Mouse (Mus musculus): ENCODE results near the gene Gm5294. TPM values are rescaled to one million over a fixed set of nuclear protein-coding genes. Genes with fewer than 3 reads are reported as not detected.
A peak's percentile ranks its signal among the peaks of the same experiment; 100 is the strongest.

Gm5294 gene
- polyA plus RNA-seq, 1 experiment from 2014 or later: not detected

DNA sequence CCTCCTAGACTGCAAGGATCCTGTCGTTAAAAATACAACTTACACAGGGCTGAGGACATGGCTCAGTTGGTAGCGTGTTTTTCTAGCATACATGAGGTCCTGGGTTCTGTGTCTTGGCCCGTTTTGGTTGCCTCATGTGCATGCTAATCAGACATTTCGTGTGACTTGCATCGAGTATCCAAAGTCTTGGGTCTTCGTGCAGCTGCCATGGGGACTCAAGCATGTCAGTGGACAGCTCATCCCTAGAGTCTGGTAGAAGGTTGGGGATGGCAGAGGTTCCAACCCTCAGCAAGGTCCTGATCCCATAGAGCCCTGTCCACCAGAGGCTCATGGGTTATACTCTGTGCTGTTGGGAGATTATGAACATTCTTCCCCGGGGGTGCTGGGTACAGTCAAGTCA, 32.2 kb upstream of the Gm5294 start:
- Histone ChIP-seq H3K27me3 (ENCODE audit: control insufficient read depth, insufficient read depth, low read length) (no peaks in the 10 kb centered on the region), H3K4me2 (ENCODE audit: low read depth, low read length) (no peak overlapping the region), H3K4me1 (ENCODE audit: control insufficient read depth, insufficient read depth, low read length) (no peaks in the 10 kb centered on the region), H3K4me3 (ENCODE audit: low read depth, low read length) (no peak overlapping the region), H3K9ac (replicated peaks; ENCODE audit: low read length) (no peak overlapping the region), H3K36me3 (replicated peaks; ENCODE audit: control insufficient read depth, insufficient read depth, low read depth, low read length) (no peaks in the 10 kb centered on the region), H3K9me3 (replicated peaks; ENCODE audit: control insufficient read depth, low read length) (no peaks in the 10 kb centered on the region), H3K27ac (replicated peaks; ENCODE audit: low read depth, low read length) (no peak overlapping the region)
- DNase-seq (ENCODE audit: low spot score): no peak
- 83% methylated on average over 7 of the region's 7 CpGs for WGBS
- ATAC-seq (replicated peaks; ENCODE audit: insufficient number of reproducible peaks, low FRiP score, low TSS enrichment, low read depth): no peak

GRCm38 (mm10) chr5:138788481-138789211, 31.2 kb upstream of the Gm5294 start:
- Histone ChIP-seq H3K36me3 (replicated peaks; ENCODE audit: control insufficient read depth, insufficient read depth, low read depth, low read length) (no peaks in the 10 kb centered on the region), H3K9ac (replicated peaks; ENCODE audit: low read length) (no peak overlapping the region), H3K4me3 (ENCODE audit: low read depth, low read length) (no peak overlapping the region), H3K4me1 (ENCODE audit: control insufficient read depth, insufficient read depth, low read length) (no peaks in the 10 kb centered on the region), H3K4me2 (ENCODE audit: low read depth, low read length) (no peak overlapping the region), H3K27me3 (ENCODE audit: control insufficient read depth, insufficient read depth, low read length) (no peaks in the 10 kb centered on the region), H3K9me3 (replicated peaks; ENCODE audit: control insufficient read depth, low read length) (no peaks in the 10 kb centered on the region), H3K27ac (replicated peaks; ENCODE audit: low read depth, low read length) (no peak overlapping the region)
- 51% methylated on average over 11 of the region's 11 CpGs for whole genome bisulfite sequencing
- DNase-seq (ENCODE audit: low spot score) (no peak), ATAC-seq (replicated peaks; ENCODE audit: insufficient number of reproducible peaks, low FRiP score, low TSS enrichment, low read depth) (no peak)

GRCm38 (mm10) chr5:138790954-138791480, 28.9 kb upstream of the Gm5294 start:
- Histone ChIP-seq H3K9me3 (replicated peaks; ENCODE audit: control insufficient read depth, low read length) (no peaks in the 10 kb centered on the region), H3K9ac (replicated peaks; ENCODE audit: low read length) (no peak overlapping the region), H3K4me2 (ENCODE audit: low read depth, low read length) (no peak overlapping the region), H3K4me3 (ENCODE audit: low read depth, low read length) (no peak overlapping the region), H3K27me3 (ENCODE audit: control insufficient read depth, insufficient read depth, low read length) (no peaks in the 10 kb centered on the region), H3K4me1 (ENCODE audit: control insufficient read depth, insufficient read depth, low read length) (no peaks in the 10 kb centered on the region), H3K36me3 (replicated peaks; ENCODE audit: control insufficient read depth, insufficient read depth, low read depth, low read length) (no peaks in the 10 kb centered on the region), H3K27ac (replicated peaks; ENCODE audit: low read depth, low read length) (no peak overlapping the region)
- 81% methylated on average over 11 of the region's 11 CpGs for WGBS
- DNase-seq (ENCODE audit: low spot score) (no peak), ATAC-seq (replicated peaks; ENCODE audit: insufficient number of reproducible peaks, low FRiP score, low TSS enrichment, low read depth) (no peak)

DNA sequence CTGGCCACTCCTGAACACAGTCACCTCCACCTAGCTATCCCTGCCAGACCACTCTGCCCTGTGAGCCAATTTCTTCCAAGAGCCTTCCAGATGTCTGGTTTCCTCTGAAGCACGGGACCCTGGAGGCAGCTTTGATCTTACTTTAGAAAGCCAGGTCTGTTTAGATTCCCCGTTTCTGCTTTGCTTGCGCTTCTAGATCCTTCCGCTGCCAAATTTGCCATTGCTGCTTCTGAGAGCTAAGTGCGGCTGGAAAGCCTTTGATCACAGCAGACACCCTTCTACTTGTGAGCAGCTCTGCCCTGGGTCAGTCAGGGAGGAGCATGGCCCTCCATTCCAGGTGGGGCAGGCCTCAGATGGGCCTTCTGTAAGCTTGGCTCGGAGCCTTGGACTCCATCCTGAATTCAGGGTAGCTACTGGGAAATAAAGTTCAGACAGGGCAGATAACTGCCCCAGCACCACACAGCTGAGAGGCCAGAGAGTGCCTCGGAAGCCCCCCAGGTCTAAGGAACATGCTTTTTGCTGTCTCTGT, 18.2 kb upstream of the Gm5294 start:
- Histone ChIP-seq H3K4me2 (ENCODE audit: low read depth, low read length) (no peak overlapping the region), H3K27ac (replicated peaks; ENCODE audit: low read depth, low read length) (no peak overlapping the region), H3K9ac (replicated peaks; ENCODE audit: low read length) (no peak overlapping the region), H3K36me3 (replicated peaks; ENCODE audit: control insufficient read depth, insufficient read depth, low read depth, low read length) (no peaks in the 10 kb centered on the region), H3K27me3 (ENCODE audit: control insufficient read depth, insufficient read depth, low read length) (no peaks in the 10 kb centered on the region), H3K4me1 (ENCODE audit: control insufficient read depth, insufficient read depth, low read length) (no peaks in the 10 kb centered on the region), H3K9me3 (replicated peaks; ENCODE audit: control insufficient read depth, low read length) (no peaks in the 10 kb centered on the region), H3K4me3 (ENCODE audit: low read depth, low read length) (no peak overlapping the region)
- ATAC-seq (replicated peaks; ENCODE audit: insufficient number of reproducible peaks, low FRiP score, low TSS enrichment, low read depth): no peak
- WGBS: 66% methylated on average over 7 of the region's 7 CpGs
- no peak for DNase-seq (ENCODE audit: low spot score)

GRCm38 (mm10) chr5:138804286-138804685, 15.6 kb upstream of the Gm5294 start:
- no peak for DNase-seq (ENCODE audit: low spot score)
- H3K4me1 ChIP-seq (ENCODE audit: control insufficient read depth, insufficient read depth, low read length): no peaks in the 10 kb centered on the region
- H3K4me2 ChIP-seq (ENCODE audit: low read depth, low read length): no peak overlapping the region
- no peaks in the 10 kb centered on the region for H3K9me3 ChIP-seq (replicated peaks; ENCODE audit: control insufficient read depth, low read length)
- no peak for ATAC-seq (replicated peaks; ENCODE audit: insufficient number of reproducible peaks, low FRiP score, low TSS enrichment, low read depth)
- H3K27ac ChIP-seq (replicated peaks; ENCODE audit: low read depth, low read length): no peak overlapping the region
- WGBS: 96% methylated on average over 5 of the region's 5 CpGs
- H3K4me3 ChIP-seq (ENCODE audit: low read depth, low read length): no peak overlapping the region
- H3K9ac ChIP-seq (replicated peaks; ENCODE audit: low read length): no peak overlapping the region
- no peaks in the 10 kb centered on the region for H3K27me3 ChIP-seq (ENCODE audit: control insufficient read depth, insufficient read depth, low read length)
- H3K36me3 ChIP-seq (replicated peaks; ENCODE audit: control insufficient read depth, insufficient read depth, low read depth, low read length): no peaks in the 10 kb centered on the region

DNA sequence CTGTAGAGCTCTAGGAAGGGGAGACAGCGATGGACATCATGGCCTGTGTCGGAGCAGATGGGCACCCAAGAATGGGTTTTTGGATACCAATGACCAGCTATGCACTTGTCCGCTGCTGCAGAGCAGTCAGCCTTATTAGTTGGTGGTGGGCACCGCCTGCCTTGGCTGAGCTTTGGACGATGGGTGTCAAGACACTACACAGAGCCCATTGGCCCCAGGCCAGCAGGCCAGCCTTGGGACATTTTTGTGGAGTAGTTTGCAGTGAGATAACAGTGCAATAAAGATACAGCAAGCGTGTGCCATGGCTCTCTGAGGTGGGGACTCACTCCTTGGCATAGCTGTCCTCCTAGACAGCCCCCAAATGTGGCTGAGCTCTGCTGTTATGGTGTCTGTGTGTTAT, 10.1 kb upstream of the Gm5294 start:
- DNase-seq (ENCODE audit: low spot score) (no peak), ATAC-seq (replicated peaks; ENCODE audit: insufficient number of reproducible peaks, low FRiP score, low TSS enrichment, low read depth) (no peak)
- no peak overlapping the region for H3K4me2 ChIP-seq (ENCODE audit: low read depth, low read length)
- WGBS: 91% methylated on average over 6 of the region's 6 CpGs
- no peaks in the 10 kb centered on the region for H3K4me1 ChIP-seq (ENCODE audit: control insufficient read depth, insufficient read depth, low read length)
- H3K36me3 ChIP-seq (replicated peaks; ENCODE audit: control insufficient read depth, insufficient read depth, low read depth, low read length): no peaks in the 10 kb centered on the region
- no peaks in the 10 kb centered on the region for H3K27me3 ChIP-seq (ENCODE audit: control insufficient read depth, insufficient read depth, low read length)
- H3K9me3 ChIP-seq (replicated peaks; ENCODE audit: control insufficient read depth, low read length): no peaks in the 10 kb centered on the region
- no peak overlapping the region for H3K4me3 ChIP-seq (ENCODE audit: low read depth, low read length)
- H3K9ac ChIP-seq (replicated peaks; ENCODE audit: low read length): no peak overlapping the region
- no peak overlapping the region for H3K27ac ChIP-seq (replicated peaks; ENCODE audit: low read depth, low read length)

GRCm38 (mm10) chr5:138820717-138821332, 945 bp downstream of the Gm5294 start:
- DNase-seq (ENCODE audit: low spot score) (peak; percentile 25), ATAC-seq (replicated peaks; ENCODE audit: insufficient number of reproducible peaks, low FRiP score, low TSS enrichment, low read depth) (no peak)
- 4% methylated on average over 39 of the region's 39 CpGs for WGBS
- H3K9ac ChIP-seq (replicated peaks; ENCODE audit: low read length): peak overlapping the region; percentile 18; the same call in 1 of the 2 replicates
- H3K4me2 ChIP-seq (ENCODE audit: low read depth, low read length): peak overlapping the region; percentile 57
- no peaks in the 10 kb centered on the region for H3K9me3 ChIP-seq (replicated peaks; ENCODE audit: control insufficient read depth, low read length)
- H3K27me3 ChIP-seq (ENCODE audit: control insufficient read depth, insufficient read depth, low read length): peaks cover 39% of the 10 kb centered on the region
- H3K27ac ChIP-seq (replicated peaks; ENCODE audit: low read depth, low read length): no peak overlapping the region
- peak overlapping the region; percentile 31 for H3K4me3 ChIP-seq (ENCODE audit: low read depth, low read length)
- no peaks in the 10 kb centered on the region for H3K36me3 ChIP-seq (replicated peaks; ENCODE audit: control insufficient read depth, insufficient read depth, low read depth, low read length)
- H3K4me1 ChIP-seq (ENCODE audit: control insufficient read depth, insufficient read depth, low read length): peaks cover 3% of the 10 kb centered on the region; the same call in 1 of the 2 replicates

- Histone ChIP-seq H3K4me2 (ENCODE audit: low read depth, low read length) (no peak overlapping the region), H3K9ac (replicated peaks; ENCODE audit: low read length) (no peak overlapping the region), H3K27ac (replicated peaks; ENCODE audit: low read depth, low read length) (no peak overlapping the region), H3K9me3 (replicated peaks; ENCODE audit: control insufficient read depth, low read length) (no peaks in the 10 kb centered on the region), H3K36me3 (replicated peaks; ENCODE audit: control insufficient read depth, insufficient read depth, low read depth, low read length) (no peaks in the 10 kb centered on the region), H3K4me1 (ENCODE audit: control insufficient read depth, insufficient read depth, low read length) (peaks cover 3% of the 10 kb centered on the region; the same call in 1 of the 2 replicates), H3K4me3 (ENCODE audit: low read depth, low read length) (no peak overlapping the region), H3K27me3 (ENCODE audit: control insufficient read depth, insufficient read depth, low read length) (peaks cover 27% of the 10 kb centered on the region)
- WGBS: 60% methylated on average over 3 of the region's 3 CpGs
- ATAC-seq (replicated peaks; ENCODE audit: insufficient number of reproducible peaks, low FRiP score, low TSS enrichment, low read depth) (no peak), DNase-seq (ENCODE audit: low spot score) (no peak)
Observed at GRCm38 (mm10) chr5:138825090-138825489, 5.2 kb downstream of the Gm5294 start.
